Mouse (Mus musculus) ES-E14 (cell line): Measurements from ENCODE around the gene Gps2. TPM values are rescaled to one million over a fixed set of nuclear protein-coding genes. Genes with fewer than 3 reads are reported as not detected.

Experiments
- DNase-seq: peaks from one replicate; pipeline ENCODE4 v3.0.0-alpha.2; 2013; ENCODE audit warnings: low read depth, low spot score
- H3K27ac ChIP-seq: 2 replicates; pipeline ENCODE4 v1.5.1; 2012; ENCODE audit warnings: low read depth, mild to moderate bottlenecking, low read length, moderate library complexity, mixed read lengths; ENCODE audit not compliant: poor library complexity, insufficient read depth, severe bottlenecking
- H3K36me3 ChIP-seq: 2 replicates; pipeline ENCODE4 v1.6.1; 2012; ENCODE audit warnings: mild to moderate bottlenecking, low read length, moderate library complexity, mixed read lengths; ENCODE audit not compliant: control insufficient read depth, poor library complexity, insufficient read depth, severe bottlenecking
- H3K4me1 ChIP-seq, 2 experiments: fragments of 150-350 bp in 1 of 2; sonication (generic) in 1 of 2; 2 replicates each; pipeline ENCODE4 v1.6.1; 2012; ENCODE audit warnings: low read length in 2 of 2, mild to moderate bottlenecking in 1 of 2, mixed read lengths in 1 of 2; ENCODE audit not compliant: control insufficient read depth in 2 of 2, insufficient read depth in 2 of 2, poor library complexity in 1 of 2
- H3K4me3 ChIP-seq, 2 experiments: fragments of 150-350 bp in 1 of 2; sonication (generic) in 1 of 2; 2 replicates each; pipeline ENCODE4 v1.5.1; 2012; ENCODE audit warnings: low read length in 2 of 2, low read depth in 1 of 2, mild to moderate bottlenecking in 1 of 2, mixed read lengths in 1 of 2; ENCODE audit not compliant: insufficient read depth in 1 of 2, poor library complexity in 1 of 2, severe bottlenecking in 1 of 2
- H3K9ac ChIP-seq: 2 replicates; pipeline ENCODE4 v1.6.1; 2012; ENCODE audit warnings: low read depth, mild to moderate bottlenecking, low read length, mixed read lengths; ENCODE audit not compliant: poor library complexity, insufficient read depth, severe bottlenecking
- H3K9me3 ChIP-seq: fragments of 150-350 bp; sonication (generic); 2 replicates; pipeline ENCODE4 v1.6.1; 2012; ENCODE audit warnings: low read depth, mild to moderate bottlenecking, low read length; ENCODE audit not compliant: control insufficient read depth, insufficient read depth
- CHD2 ChIP-seq: IDR thresholded peaks from 2 replicates; pipeline ENCODE4 v1.6.1; 2014; ENCODE audit warnings: mild to moderate bottlenecking, low read depth, low read length, inconsistent platforms
- HCFC1 ChIP-seq: IDR thresholded peaks from 2 replicates; pipeline ENCODE4 v1.6.1; 2012; ENCODE audit warnings: low read length, inconsistent platforms, borderline replicate concordance; ENCODE audit not compliant: insufficient read depth
- MAFK ChIP-seq: IDR thresholded peaks from 2 replicates; pipeline ENCODE4 v1.6.1; 2014; ENCODE audit warnings: mild to moderate bottlenecking, low read depth, low read length, inconsistent platforms; ENCODE audit not compliant: insufficient read depth
- ZC3H11A ChIP-seq: IDR thresholded peaks from 2 replicates; pipeline ENCODE4 v1.6.1; 2012; ENCODE audit warnings: low read depth, mild to moderate bottlenecking, inconsistent platforms, low read length, borderline replicate concordance
- ZNF384 ChIP-seq: IDR thresholded peaks from 2 replicates; pipeline ENCODE4 v1.6.1; 2012; ENCODE audit warnings: low read depth, low read length, inconsistent platforms
- in situ Hi-C, 2 experiments: fragments of 600-800 bp; cut with MboI; formaldehyde crosslinking; loops; one replicate each; pipeline ENCODE4 v1.15.1; 2025; ENCODE audit warnings: low sequenced_read_pairs in 2 of 2, inconsistent platforms in 1 of 2; ENCODE audit not compliant: unreplicated experiment in 2 of 2
- total RNA-seq: library from RNA; depleted of rRNA; stranded (reverse); fragments of 300-350 nt; gene quantifications from 2 replicates; pipeline ENCODE4 v1.2.3, GENCODE M21; 2012

Gene Gps2
- total RNA-seq, 1 experiment: 15.5 TPM

DNA sequence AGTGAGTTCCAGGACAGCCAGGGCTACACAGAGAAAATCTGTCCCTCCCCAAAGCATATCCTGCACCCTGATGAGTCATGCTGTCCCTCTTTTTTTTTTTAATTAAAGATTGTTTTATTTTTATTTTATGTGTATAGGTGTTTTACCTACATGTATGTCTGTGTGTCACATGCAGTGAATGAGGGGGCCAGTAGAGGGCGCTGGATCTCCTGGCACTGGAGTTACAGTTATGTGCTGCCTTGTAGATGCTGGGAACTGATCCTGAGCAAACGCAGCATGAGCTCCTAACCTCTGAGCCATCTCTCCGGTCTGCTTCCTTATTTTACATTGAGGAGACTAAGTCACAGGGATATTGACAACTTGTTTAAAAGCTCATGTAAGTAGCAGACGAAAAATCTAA lies 30.6 kb upstream of the Gps2 start:
- H3K4me1 ChIP-seq: peaks cover 0 to 14% of the 10 kb centered on the region in 2 experiments; a peak in 2 of 4 replicates
- H3K36me3 ChIP-seq: peaks cover 5% of the 10 kb centered on the region; the same call in 1 of the 2 replicates
- H3K9me3 ChIP-seq: no peaks in the 10 kb centered on the region
- H3K27ac ChIP-seq: no peak overlapping the region
- H3K4me3 ChIP-seq: no peak overlapping the region
- TF ChIP-seq MAFK: no peak
- TF ChIP-seq ZC3H11A: no peak
- no peak for TF ChIP-seq HCFC1
- TF ChIP-seq ZNF384: no peak
- TF ChIP-seq CHD2: no peak
- in situ Hi-C loops: no loop called here
- no peak overlapping the region for H3K9ac ChIP-seq
- DNase-seq: peak; percentile 65

DNA sequence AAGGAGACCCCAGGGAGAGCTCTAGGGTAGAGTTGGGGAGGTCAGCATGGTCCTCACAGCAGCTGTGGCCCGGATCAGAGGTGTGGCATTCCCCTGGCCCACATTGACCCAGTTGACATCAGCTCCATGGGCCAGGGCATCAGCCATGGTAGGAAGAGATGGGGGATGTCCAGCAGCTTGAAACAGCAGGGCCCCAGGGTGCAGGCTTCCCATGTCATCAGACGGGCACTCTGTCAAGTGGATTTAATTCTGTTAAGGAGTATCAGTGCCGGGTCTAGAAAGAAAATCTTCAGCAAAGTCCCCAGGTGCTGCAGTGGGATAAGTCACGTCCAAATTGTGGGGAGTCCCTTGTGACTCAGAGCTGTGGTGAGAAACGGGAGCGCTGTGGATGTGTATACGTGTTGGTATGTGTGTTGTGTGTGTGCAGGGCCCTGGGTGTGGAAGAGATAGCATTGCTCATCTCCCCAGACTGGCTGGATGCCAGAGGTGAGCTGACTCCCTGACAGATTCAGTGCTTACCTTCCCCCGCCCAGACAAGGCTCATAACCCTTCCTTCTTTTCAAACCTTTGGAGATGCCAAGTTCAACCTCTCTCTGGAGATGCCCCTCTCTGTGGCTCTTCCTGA lies 30.0 kb upstream of the Gps2 start:
- no peak for DNase-seq
- no peak overlapping the region for H3K4me3 ChIP-seq
- H3K4me1 ChIP-seq: peaks cover 0 to 14% of the 10 kb centered on the region in 2 experiments; a peak in 2 of 4 replicates
- no peak overlapping the region for H3K9ac ChIP-seq
- H3K36me3 ChIP-seq: peaks cover 5% of the 10 kb centered on the region; the same call in 1 of the 2 replicates
- TF ChIP-seq ZC3H11A (no peak), HCFC1 (no peak), CHD2 (no peak), MAFK (no peak), ZNF384 (no peak)
- in situ Hi-C loops: no loop called here
- no peaks in the 10 kb centered on the region for H3K9me3 ChIP-seq
- no peak overlapping the region for H3K27ac ChIP-seq

DNA sequence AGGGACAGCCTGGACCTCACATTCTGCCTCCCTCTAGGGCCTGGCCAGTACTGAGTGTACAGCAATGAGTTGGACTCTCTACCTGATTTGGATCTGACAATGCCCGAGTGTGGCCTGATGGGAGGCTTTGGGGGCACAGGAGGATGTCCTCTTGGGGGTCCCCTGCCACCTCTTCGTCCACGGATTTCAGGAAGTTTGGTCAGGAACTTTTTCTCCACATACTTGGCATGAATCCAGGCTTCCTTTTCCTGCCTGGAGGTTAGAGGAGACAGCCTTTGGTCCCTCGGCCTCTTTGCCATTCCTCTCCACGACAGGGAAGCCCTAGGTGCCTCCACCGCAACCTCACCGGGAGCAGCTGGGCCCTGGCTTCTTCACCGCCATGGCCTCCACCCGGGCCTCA lies 29.4 kb upstream of the Gps2 start:
- Histone ChIP-seq H3K9ac (no peak overlapping the region), H3K27ac (no peak overlapping the region), H3K36me3 (peaks cover 5% of the 10 kb centered on the region; the same call in 1 of the 2 replicates), H3K9me3 (no peaks in the 10 kb centered on the region), H3K4me3 (no peak overlapping the region), H3K4me1 (peaks cover 0 to 12% of the 10 kb centered on the region in 2 experiments; a peak in 2 of 4 replicates)
- no peak for DNase-seq
- TF ChIP-seq ZC3H11A (no peak), ZNF384 (no peak), HCFC1 (no peak), MAFK (no peak), CHD2 (no peak)
- in situ Hi-C loops: no loop called here

DNA sequence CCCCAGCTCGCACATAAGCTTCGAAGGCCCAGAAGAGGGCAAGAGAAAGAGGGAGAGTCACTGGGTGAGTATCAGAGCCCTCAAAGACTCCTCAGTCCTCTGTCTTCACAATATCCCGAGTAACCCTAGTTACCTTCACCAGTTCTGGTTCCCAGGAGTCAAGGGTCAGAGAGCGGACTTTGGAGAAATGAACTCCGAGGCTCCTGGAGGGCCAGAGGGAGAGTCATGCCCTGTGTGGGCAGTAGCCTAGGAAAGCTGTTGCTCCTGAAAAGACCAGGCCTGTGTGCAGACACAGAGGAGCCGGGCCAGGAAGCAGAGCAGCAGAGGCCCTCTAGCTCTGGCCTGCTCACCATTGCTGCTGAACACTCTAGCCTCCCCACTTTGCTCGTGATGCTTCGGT lies 29.0 kb upstream of the Gps2 start:
- H3K27ac ChIP-seq: no peak overlapping the region
- DNase-seq: no peak
- H3K4me1 ChIP-seq: peaks cover 0 to 7% of the 10 kb centered on the region in 2 experiments; a peak in 1 of 4 replicates

More for the DNA sequence above, 29.0 kb upstream of the Gps2 start:
- TF ChIP-seq CHD2 (no peak), HCFC1 (no peak), MAFK (no peak), ZC3H11A (no peak), ZNF384 (no peak)
- in situ Hi-C loops: no loop called here
- H3K4me3 ChIP-seq: no peak overlapping the region
- H3K9ac ChIP-seq: no peak overlapping the region
- H3K9me3 ChIP-seq: no peaks in the 10 kb centered on the region
- H3K36me3 ChIP-seq: peaks cover 5% of the 10 kb centered on the region; the same call in 1 of the 2 replicates
